Mouse (Mus musculus): ENCODE results near the gene Clec4g. TPM values are rescaled to one million over a fixed set of nuclear protein-coding genes. Genes with fewer than 3 reads are reported as not detected.

Gene Clec4g
- polyA plus RNA-seq, 1 experiment: not detected

Other genes with a start within 250 kb of the Clec4g start
- gene Tex45, start 249.8 kb downstream of the Clec4g start, polyA plus RNA-seq (2012; fragmentation: generic; extraction: Trizol): not detected
- gene Zfp358, start 227.5 kb downstream of the Clec4g start, polyA plus RNA-seq (2012; fragmentation: generic; extraction: Trizol): 29.2 TPM
- gene Mcoln1, start 220.2 kb downstream of the Clec4g start, polyA plus RNA-seq (2012; fragmentation: generic; extraction: Trizol): 44.1 TPM
- gene Pnpla6, start 205.3 kb downstream of the Clec4g start, polyA plus RNA-seq (2012; fragmentation: generic; extraction: Trizol): 14.8 TPM
- gene C330021F23Rik, start 152.7 kb downstream of the Clec4g start, polyA plus RNA-seq (2012; fragmentation: generic; extraction: Trizol): 0.05 TPM
- 0.05 TPM for gene Camsap3, start 133.4 kb downstream of the Clec4g start, polyA plus RNA-seq (2012; fragmentation: generic; extraction: Trizol)
- gene Xab2, start 99.3 kb downstream of the Clec4g start, polyA plus RNA-seq (2012; fragmentation: generic; extraction: Trizol): 44.6 TPM
- gene Pet100, start 99.1 kb downstream of the Clec4g start, polyA plus RNA-seq (2012; fragmentation: generic; extraction: Trizol): 51.7 TPM
- gene Pcp2, start 95.1 kb downstream of the Clec4g start, polyA plus RNA-seq (2012; fragmentation: generic; extraction: Trizol): 0.62 TPM
- 7.7 TPM for gene Stxbp2, start 89.7 kb downstream of the Clec4g start, polyA plus RNA-seq (2012; fragmentation: generic; extraction: Trizol)
- not detected for gene Retn, start 64.9 kb downstream of the Clec4g start, polyA plus RNA-seq (2012; fragmentation: generic; extraction: Trizol)
- gene Mcemp1, start 54.9 kb downstream of the Clec4g start, polyA plus RNA-seq (2012; fragmentation: generic; extraction: Trizol): not detected
- 0.32 TPM for gene Fcor, start 48.3 kb downstream of the Clec4g start, polyA plus RNA-seq (2012; fragmentation: generic; extraction: Trizol)
- gene Trappc5, start 44.4 kb downstream of the Clec4g start, polyA plus RNA-seq (2012; fragmentation: generic; extraction: Trizol): 35.8 TPM
- gene Fcer2a, start 26.5 kb downstream of the Clec4g start, polyA plus RNA-seq (2012; fragmentation: generic; extraction: Trizol): 0.02 TPM
- not detected for gene Cd209a, start 28.3 kb upstream of the Clec4g start, polyA plus RNA-seq (2012; fragmentation: generic; extraction: Trizol)
- not detected for gene Cd209e, start 133.7 kb upstream of the Clec4g start, polyA plus RNA-seq (2012; fragmentation: generic; extraction: Trizol)
- gene Cd209d, start 157.9 kb upstream of the Clec4g start, polyA plus RNA-seq (2012; fragmentation: generic; extraction: Trizol): not detected
- gene Cd209b, start 206.2 kb upstream of the Clec4g start, polyA plus RNA-seq (2012; fragmentation: generic; extraction: Trizol): not detected
- gene Cd209c, start 234.1 kb upstream of the Clec4g start, polyA plus RNA-seq (2012; fragmentation: generic; extraction: Trizol): not detected